Mouse (Mus musculus) hindbrain, embryonic 12.5 days (tissue): ENCODE measurements around the gene Olfr559. TPM values are rescaled to one million over a fixed set of nuclear protein-coding genes. Genes with fewer than 3 reads are reported as not detected.

Experiments
- ATAC-seq: fragments of 200-750 bp; cut with Nextera tagmentation; 2 replicates; pipeline ENCODE4 v1.8.0; 2017; ENCODE audit warnings: moderate TSS enrichment; ENCODE audit not compliant: low FRiP score
- H3K27ac ChIP-seq: fragments of 300-500 bp; sonication (generic); 2 replicates; pipeline ENCODE4 v1.5.1; 2016; ENCODE audit warnings: mild to moderate bottlenecking
- H3K27me3 ChIP-seq: fragments of 300-500 bp; sonication (generic); 2 replicates; pipeline ENCODE4 v1.6.1; 2016; ENCODE audit warnings: mild to moderate bottlenecking
- H3K36me3 ChIP-seq: fragments of 300-500 bp; sonication (generic); 2 replicates; pipeline ENCODE4 v1.6.1; 2016; ENCODE audit warnings: mild to moderate bottlenecking
- H3K4me1 ChIP-seq: fragments of 300-500 bp; sonication (generic); 2 replicates; pipeline ENCODE4 v1.6.1; 2016
- H3K4me2 ChIP-seq: fragments of 300-500 bp; sonication (generic); replicated peaks from 2 replicates; pipeline ENCODE4 v1.6.1; 2016; ENCODE audit warnings: mild to moderate bottlenecking
- H3K4me3 ChIP-seq: fragments of 300-500 bp; sonication (generic); 2 replicates; pipeline ENCODE4 v1.5.1; 2016; ENCODE audit warnings: mild to moderate bottlenecking
- H3K9ac ChIP-seq: fragments of 300-500 bp; sonication (generic); 2 replicates; pipeline ENCODE4 v1.6.1; 2016; ENCODE audit warnings: mild to moderate bottlenecking, moderate library complexity
- H3K9me3 ChIP-seq: fragments of 300-500 bp; sonication (generic); replicated peaks from 2 replicates; pipeline ENCODE4 v1.6.1; 2016; ENCODE audit warnings: mild to moderate bottlenecking
- WGBS: fragments of 180-500 bp; shearing (Covaris S2); methylation state at CpG from one replicate; pipeline ENCODE4 v1.1.7; 2016; 5-methylcytosine and 5-hydroxymethylcytosine counted together
- polyA plus RNA-seq: library from polyadenylated mRNA; unstranded; fragments of >200 nt; fragmentation: Nextera tagmentation; extraction: Ambion mirVana; gene quantifications from 2 replicates; pipeline ENCODE4 v1.2.1, GENCODE M21; 2016

Gene Olfr559
- polyA plus RNA-seq, 1 experiment from 2014 or later: not detected

DNA sequence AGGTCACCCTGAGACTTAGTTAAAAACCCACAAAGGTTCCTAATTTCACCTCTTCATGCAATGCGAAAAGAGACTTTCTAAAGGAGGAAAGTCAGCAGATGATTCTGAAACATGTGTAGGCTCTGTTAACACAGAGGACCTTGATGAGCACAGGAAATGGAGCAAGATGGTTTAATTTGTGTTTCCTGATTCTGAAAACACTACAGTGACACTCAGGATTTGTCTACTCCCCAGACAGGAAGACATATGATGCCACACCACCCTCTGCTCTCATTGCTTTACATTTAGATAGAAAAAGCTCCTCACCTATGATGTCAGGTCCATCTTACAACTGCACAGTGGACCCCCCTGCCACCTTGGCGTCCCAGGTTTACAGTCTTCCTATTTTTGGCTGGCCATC is 51.1 kb downstream of the Olfr559 start:
- Histone ChIP-seq H3K36me3 (no peaks in the 10 kb centered on the region), H3K27me3 (no peaks in the 10 kb centered on the region), H3K4me1 (no peaks in the 10 kb centered on the region), H3K4me3 (no peak overlapping the region), H3K9ac (no peak overlapping the region), H3K9me3 (no peaks in the 10 kb centered on the region), H3K4me2 (no peak overlapping the region), H3K27ac (no peak overlapping the region)
- WGBS: 82% methylated on average over 2 of the region's 2 CpGs
- ATAC-seq: no peak

Other genes starting within 250 kb of the Olfr559 start
- 0.31 and 0.55 TPM in 2 replicates for gene Olfr543, start 245.8 kb downstream of the Olfr559 start, polyA plus RNA-seq
- gene Olfr544, start 239.2 kb downstream of the Olfr559 start, polyA plus RNA-seq: 0.15 and 0.20 TPM in 2 replicates
- gene Olfr545, start 227.9 kb downstream of the Olfr559 start, polyA plus RNA-seq: 0.17 and 0.22 TPM in 2 replicates
- gene Olfr547, start 192.7 kb downstream of the Olfr559 start, polyA plus RNA-seq: not detected in 2 replicates
- not detected in 2 replicates for gene Olfr548-ps1, start 186.6 kb downstream of the Olfr559 start, polyA plus RNA-seq
- not detected in 2 replicates for gene Olfr549, start 177.6 kb downstream of the Olfr559 start, polyA plus RNA-seq
- 0.26 and 0.41 TPM in 2 replicates for gene Trim21, start 162.0 kb downstream of the Olfr559 start, polyA plus RNA-seq
- gene Olfr550, start 156.0 kb downstream of the Olfr559 start, polyA plus RNA-seq: not detected in 2 replicates
- not detected in 2 replicates for gene Olfr551, start 135.6 kb downstream of the Olfr559 start, polyA plus RNA-seq
- not detected in 2 replicates for gene Olfr552, start 129.7 kb downstream of the Olfr559 start, polyA plus RNA-seq
- gene Olfr553, start 109.3 kb downstream of the Olfr559 start, polyA plus RNA-seq: not detected in 2 replicates
- gene Olfr554, start 89.1 kb downstream of the Olfr559 start, polyA plus RNA-seq: not detected in 2 replicates
- not detected in 2 replicates for gene Olfr555, start 68.7 kb downstream of the Olfr559 start, polyA plus RNA-seq
- gene Olfr556, start 62.6 kb downstream of the Olfr559 start, polyA plus RNA-seq: not detected in 2 replicates
- 9.6 and 12.5 TPM in 2 replicates for gene Trim68, start 40.2 kb downstream of the Olfr559 start, polyA plus RNA-seq
- not detected in 2 replicates for gene Olfr557, start 31.6 kb downstream of the Olfr559 start, polyA plus RNA-seq
- 0.18 and 0.48 TPM in 2 replicates for gene Olfr558, start 25.3 kb downstream of the Olfr559 start, polyA plus RNA-seq
- not detected in 2 replicates for gene Olfr33, start 8.4 kb downstream of the Olfr559 start, polyA plus RNA-seq
- not detected in 2 replicates for gene Olfr560, start 31.9 kb upstream of the Olfr559 start, polyA plus RNA-seq
- 0.10 and 0.13 TPM in 2 replicates for gene Olfr78, start 32.0 kb upstream of the Olfr559 start, polyA plus RNA-seq
- not detected in 2 replicates for gene Olfr561, start 43.7 kb upstream of the Olfr559 start, polyA plus RNA-seq
- gene Olfr564, start 76.0 kb upstream of the Olfr559 start, polyA plus RNA-seq: not detected in 2 replicates
- not detected in 2 replicates for gene Olfr566, start 131.3 kb upstream of the Olfr559 start, polyA plus RNA-seq
- not detected in 2 replicates for gene Olfr568, start 149.6 kb upstream of the Olfr559 start, polyA plus RNA-seq
- gene Olfr569, start 163.4 kb upstream of the Olfr559 start, polyA plus RNA-seq: not detected in 2 replicates
- gene Olfr570, start 167.1 kb upstream of the Olfr559 start, polyA plus RNA-seq: not detected in 2 replicates
- gene Olfr571, start 190.0 kb upstream of the Olfr559 start, polyA plus RNA-seq: not detected in 2 replicates
- gene Olfr572, start 196.9 kb upstream of the Olfr559 start, polyA plus RNA-seq: not detected in 2 replicates
- gene Olfr573-ps1, start 215.1 kb upstream of the Olfr559 start, polyA plus RNA-seq: not detected in 2 replicates
- gene Olfr574, start 221.0 kb upstream of the Olfr559 start, polyA plus RNA-seq: not detected in 2 replicates
- gene Olfr575, start 231.3 kb upstream of the Olfr559 start, polyA plus RNA-seq: not detected in 2 replicates
- gene Olfr576, start 235.2 kb upstream of the Olfr559 start, polyA plus RNA-seq: not detected in 2 replicates
- gene Olfr577, start 248.5 kb upstream of the Olfr559 start, polyA plus RNA-seq: not detected in 2 replicates